Mouse (Mus musculus) heart, embryonic 14.5 days (tissue): ENCODE measurements at regions not wholly inside any gene's neighbourhood (a gene's known extent, or its start where the extent isn't known, plus 50 kb on each side); places are given as distances from the start of the nearest gene placed in this dataset.

Source experiments
- ATAC-seq: fragments of 200-750 bp; cut with Nextera tagmentation; 2 replicates; pipeline ENCODE4 v1.8.0; 2017; ENCODE audit warnings: low read depth, moderate TSS enrichment; ENCODE audit not compliant: insufficient number of reproducible peaks, insufficient read depth, low FRiP score
- H3K27ac ChIP-seq, 2 experiments: fragments of 200-500 bp in 1 of 2; fragments of 300-500 bp in 1 of 2; sonication (generic) in 1 of 2; replicated peaks in 1 of 2; 2 replicates each; pipeline ENCODE4 v1.5.1; 2012 to 2014; ENCODE audit warnings: low read depth in 2 of 2, low read length in 2 of 2, control low read depth in 1 of 2, mild to moderate bottlenecking in 1 of 2, mixed read lengths in 1 of 2; ENCODE audit not compliant: control insufficient read depth in 1 of 2, insufficient read depth in 1 of 2
- H3K27me3 ChIP-seq: fragments of 300-500 bp; sonication (generic); 2 replicates; pipeline ENCODE4 v1.6.1; 2014; ENCODE audit warnings: mild to moderate bottlenecking, low read length, control low read depth; ENCODE audit not compliant: control insufficient read depth, insufficient read depth
- H3K36me3 ChIP-seq: fragments of 300-500 bp; sonication (generic); 2 replicates; pipeline ENCODE4 v1.6.1; 2014; ENCODE audit warnings: mild to moderate bottlenecking, control low read depth, low read length, mixed read lengths; ENCODE audit not compliant: control insufficient read depth, insufficient read depth
- H3K4me1 ChIP-seq, 2 experiments: fragments of 200-500 bp in 1 of 2; fragments of 300-500 bp in 1 of 2; sonication (generic) in 1 of 2; 2 replicates each; pipeline ENCODE4 v1.6.1; 2012 to 2014; ENCODE audit warnings: low read length in 2 of 2, control low read depth in 1 of 2, mixed read lengths in 1 of 2; ENCODE audit not compliant: control insufficient read depth in 2 of 2, insufficient read depth in 2 of 2
- H3K4me2 ChIP-seq: fragments of 300-500 bp; sonication (generic); 2 replicates; pipeline ENCODE4 v1.6.1; 2014; ENCODE audit warnings: mild to moderate bottlenecking, low read length
- H3K4me3 ChIP-seq, 2 experiments: fragments of 200-500 bp in 1 of 2; fragments of 300-500 bp in 1 of 2; sonication (generic) in 1 of 2; 2 replicates each; pipeline ENCODE4 v1.5.1; 2012 to 2014; ENCODE audit warnings: low read length in 2 of 2, mild to moderate bottlenecking in 2 of 2, control low read depth in 1 of 2, low read depth in 1 of 2, moderate library complexity in 1 of 2; ENCODE audit not compliant: control insufficient read depth in 1 of 2, insufficient read depth in 1 of 2
- H3K9ac ChIP-seq: fragments of 300-500 bp; sonication (generic); 2 replicates; pipeline ENCODE4 v1.6.1; 2014; ENCODE audit warnings: mild to moderate bottlenecking, low read length
- H3K9me3 ChIP-seq: fragments of 300-500 bp; sonication (generic); 2 replicates; pipeline ENCODE4 v1.6.1; 2016; ENCODE audit warnings: low read length, control low read depth; ENCODE audit not compliant: control insufficient read depth
- WGBS: fragments of 180-500 bp; shearing (Covaris S2); extraction: QIAGEN DNeasy Blood & Tissue Kit; methylation state at CpG from one replicate; pipeline ENCODE4 v1.1.7; 2014; 5-methylcytosine and 5-hydroxymethylcytosine counted together

- Histone ChIP-seq H3K4me3 (no peak overlapping the region), H3K9me3 (no peaks in the 10 kb centered on the region), H3K4me1 (no peaks in the 10 kb centered on the region), H3K27me3 (no peaks in the 10 kb centered on the region), H3K27ac (no peak overlapping the region), H3K4me2 (no peak overlapping the region), H3K9ac (no peak overlapping the region), H3K36me3 (no peaks in the 10 kb centered on the region)
- no peak for ATAC-seq
- WGBS = 82% methylated on average over 4 of the region's 4 CpGs
These were observed 201.0 kb downstream of the Osr1 start for GRCm38 (mm10) chr12:9770908-9771307.

- Histone ChIP-seq H3K9me3 (no peaks in the 10 kb centered on the region), H3K4me2 (no peak overlapping the region), H3K27ac (no peak overlapping the region), H3K27me3 (no peaks in the 10 kb centered on the region), H3K4me3 (no peak overlapping the region), H3K4me1 (no peaks in the 10 kb centered on the region), H3K36me3 (no peaks in the 10 kb centered on the region), H3K9ac (no peak overlapping the region)
- no peak for ATAC-seq
- WGBS = 89% methylated on average over 1 of the region's 1 CpGs
These were observed 203.0 kb downstream of the Osr1 start for GRCm38 (mm10) chr12:9772875-9773274.

- Histone ChIP-seq H3K4me1 (no peaks in the 10 kb centered on the region), H3K9me3 (no peaks in the 10 kb centered on the region), H3K4me2 (no peak overlapping the region), H3K36me3 (no peaks in the 10 kb centered on the region), H3K9ac (no peak overlapping the region), H3K27me3 (no peaks in the 10 kb centered on the region), H3K4me3 (no peak overlapping the region), H3K27ac (no peak overlapping the region)
- 25% methylated on average over 3 of the region's 3 CpGs for WGBS
- no peak for ATAC-seq
These were observed 232.4 kb downstream of the Osr1 start for GRCm38 (mm10) chr12:9802284-9802683.

- Histone ChIP-seq H3K4me1 (no peaks in the 10 kb centered on the region), H3K27ac (no peak overlapping the region), H3K9ac (no peak overlapping the region), H3K4me2 (no peak overlapping the region), H3K27me3 (no peaks in the 10 kb centered on the region), H3K9me3 (no peaks in the 10 kb centered on the region), H3K36me3 (no peaks in the 10 kb centered on the region), H3K4me3 (no peak overlapping the region)
- ATAC-seq = no peak
- 44% methylated on average over 1 of the region's 1 CpGs for WGBS
These were observed 237.5 kb downstream of the Osr1 start for GRCm38 (mm10) chr12:9807406-9807805.

GRCm38 (mm10) chr12:9833273-9833672, 263.4 kb downstream of the Osr1 start:
- Histone ChIP-seq H3K4me1 (no peaks in the 10 kb centered on the region), H3K4me3 (no peak overlapping the region), H3K9ac (no peak overlapping the region), H3K27ac (no peak overlapping the region), H3K36me3 (no peaks in the 10 kb centered on the region), H3K9me3 (no peaks in the 10 kb centered on the region), H3K27me3 (no peaks in the 10 kb centered on the region), H3K4me2 (no peak overlapping the region)
- ATAC-seq = no peak
- WGBS = 51% methylated on average over 3 of the region's 3 CpGs

GRCm38 (mm10) chr12:9839198-9839845, 269.4 kb downstream of the Osr1 start:
- H3K9me3 ChIP-seq = no peaks in the 10 kb centered on the region
- no peak overlapping the region for H3K9ac ChIP-seq
- H3K4me2 ChIP-seq = no peak overlapping the region
- no peaks in the 10 kb centered on the region for H3K36me3 ChIP-seq
- H3K4me1 ChIP-seq = no peaks in the 10 kb centered on the region
- WGBS = 69% methylated on average over 5 of the region's 5 CpGs
- H3K27me3 ChIP-seq = no peaks in the 10 kb centered on the region
- no peak overlapping the region for H3K4me3 ChIP-seq
- ATAC-seq = no peak
- H3K27ac ChIP-seq = no peak overlapping the region

GRCm38 (mm10) chr12:9839949-9840348, 270.0 kb downstream of the Osr1 start:
- H3K4me1 ChIP-seq = no peaks in the 10 kb centered on the region
- 52% methylated on average over 2 of the region's 2 CpGs for WGBS
- no peaks in the 10 kb centered on the region for H3K9me3 ChIP-seq
- no peak for ATAC-seq
- no peak overlapping the region for H3K4me2 ChIP-seq
- no peaks in the 10 kb centered on the region for H3K27me3 ChIP-seq
- no peak overlapping the region for H3K4me3 ChIP-seq
- no peak overlapping the region for H3K9ac ChIP-seq
- H3K36me3 ChIP-seq = no peaks in the 10 kb centered on the region
- no peak overlapping the region for H3K27ac ChIP-seq

- H3K4me1 ChIP-seq = no peaks in the 10 kb centered on the region
- no peak overlapping the region for H3K4me2 ChIP-seq
- H3K27ac ChIP-seq = no peak overlapping the region
- ATAC-seq = no peak
- H3K4me3 ChIP-seq = no peak overlapping the region
- H3K36me3 ChIP-seq = no peaks in the 10 kb centered on the region
- no peak overlapping the region for H3K9ac ChIP-seq
- 79% methylated on average over 2 of the region's 2 CpGs for WGBS
- H3K27me3 ChIP-seq = no peaks in the 10 kb centered on the region
- no peaks in the 10 kb centered on the region for H3K9me3 ChIP-seq
These were observed 277.1 kb downstream of the Osr1 start for GRCm38 (mm10) chr12:9847034-9847433.
